Comparison of ENCODE assay signal across 8 mouse cellular contexts in the genomic region with DNA sequence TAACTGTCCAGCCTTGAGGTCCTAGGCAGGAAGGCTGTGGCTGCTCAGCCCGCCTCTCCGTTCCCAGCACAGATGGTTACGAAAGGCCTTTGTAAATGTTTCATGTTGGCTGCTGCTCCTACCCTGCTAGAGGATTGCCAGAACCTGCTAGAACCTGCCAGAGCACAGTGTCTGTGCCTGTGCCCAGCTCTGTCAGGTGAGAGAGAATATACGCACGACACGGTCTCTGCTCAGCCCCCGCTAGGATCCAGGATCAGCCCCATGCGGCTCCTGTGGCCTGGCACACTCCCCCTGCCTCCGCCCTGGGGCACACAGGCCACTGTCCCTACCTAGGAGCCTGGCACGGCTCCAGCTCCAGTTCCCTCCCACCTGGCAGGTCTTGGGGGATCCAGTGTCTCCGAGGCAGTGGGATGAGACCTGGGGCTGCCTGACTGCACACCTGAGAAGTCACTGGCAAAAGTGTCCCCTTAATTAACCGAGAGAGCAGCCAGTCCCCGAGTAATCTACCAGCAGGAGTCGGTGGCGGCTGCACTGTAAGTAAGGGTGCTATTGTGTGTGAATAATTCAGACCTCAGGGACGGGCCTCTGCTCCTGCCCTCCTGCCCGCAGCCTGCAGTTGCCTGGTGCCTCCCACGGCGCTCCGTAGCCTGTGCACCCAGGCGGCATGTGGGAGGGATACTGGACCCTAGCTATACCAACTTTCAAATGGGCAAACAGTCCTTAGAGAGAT.
A peak's percentile ranks its signal among the peaks of the same experiment; 100 is the strongest.
DNase-seq lines count a peak whose midpoint lies in the region; ATAC-seq lines count a peak whose summit lies in the region.

No protein-coding gene starts in this region.

- intact Hi-C loops in gastrocnemius, postnatal 14 days (cut with DNase I; ENCODE audit: low total_unique reads) = no loop called here

- peak; percentile 30 to 45 for DNase-seq in gastrocnemius, adult 8-10 months (ENCODE audit: low spot score in 2 of 2)
- DNase-seq in gastrocnemius, postnatal 14 days = no peak
- DNase-seq in right cerebral cortex, adult 2 months (ENCODE audit: low spot score in 2 of 2) = peak; percentile 63 to 67
- DNase-seq in right cerebral cortex, postnatal 14 days = no peak
- DNase-seq in frontal cortex, postnatal 36 days (ENCODE audit: low spot score in 2 of 2) = peak; percentile 22 to 73
- no peak for DNase-seq in ovary, postnatal 14 days (ENCODE audit: low spot score)
- no peak for DNase-seq in T-cell, adult 2 months (ENCODE audit: low spot score)

- 0 out of 2 replicates have a peak, but pooled peaks have one; percentile 1 for ATAC-seq in megakaryocyte, adult 5-6 weeks (ENCODE audit: poor library complexity, severe bottlenecking)

Comparison
In these comparisons a context has a peak if more than half of its experiments do, and no peak if none do; other contexts are left out.
1. DNase-seq: peak in gastrocnemius, adult 8-10 months (2 of 2), right cerebral cortex, adult 2 months (2 of 2) and frontal cortex, postnatal 36 days (2 of 2); none in gastrocnemius, postnatal 14 days (single experiment), right cerebral cortex, postnatal 14 days (single experiment), ovary, postnatal 14 days (single experiment) and T-cell, adult 2 months (single experiment).